Comparison of ENCODE assay signal across 12 mouse cellular contexts in the genomic region with DNA sequence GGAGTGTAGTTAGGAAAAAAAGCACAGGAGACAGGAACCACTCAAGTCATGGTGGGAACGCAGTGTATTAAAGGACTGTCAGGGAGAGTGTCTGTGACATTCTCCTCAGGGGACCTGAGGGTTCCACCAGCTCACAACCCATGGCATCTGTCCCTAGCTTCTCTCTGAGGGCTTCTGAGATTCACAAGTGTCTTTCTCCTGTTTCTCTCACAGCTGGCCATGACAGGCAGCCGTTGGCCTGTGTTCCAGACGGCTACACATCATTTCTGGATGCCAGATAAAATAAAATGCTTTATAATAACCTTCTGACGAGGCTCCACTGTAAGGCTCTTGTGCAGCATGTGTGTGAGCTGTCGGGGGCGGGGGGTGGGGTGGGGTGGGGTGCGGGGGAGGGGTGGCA. TPM values are rescaled to one million over a fixed set of nuclear protein-coding genes. Genes with fewer than 3 reads are reported as not detected.
DNase-seq lines count a peak whose midpoint lies in the region; ATAC-seq and TF ChIP-seq lines count a peak whose summit lies in the region.
"Had no signal": no experiment of that assay in that cellular context is flagged by ENCODE, and none has a peak within 500 bp of the region (broad histone marks: within the 10 kb centered on the region; RNA-seq: fewer than 3 reads in every experiment).

No protein-coding gene starts in this region.

- intact Hi-C loops in left cerebral cortex, postnatal 36 days (cut with DNase I) = no loop called here

- peaks cover 7% of the 10 kb centered on the region; the same call in 1 of the 2 replicates for H3K4me1 ChIP-seq in forebrain, postnatal 0 days (ENCODE audit: insufficient read depth)
- H3K4me1 ChIP-seq in forebrain, embryonic 11.5 days (replicated peaks; ENCODE audit: control insufficient read depth, insufficient read depth, low read length) = peaks cover 6% of the 10 kb centered on the region; the same call in 1 of the 2 replicates
- peaks cover 5% of the 10 kb centered on the region; the same call in 1 of the 2 replicates for H3K4me1 ChIP-seq in kidney, postnatal 0 days (replicated peaks; ENCODE audit: insufficient read depth, low read length)
- peaks cover 41% of the 10 kb centered on the region for H3K4me1 ChIP-seq in embryonic facial prominence, embryonic 14.5 days (ENCODE audit: control insufficient read depth, insufficient read depth, low read length)
- H3K4me1 ChIP-seq in limb, embryonic 13.5 days = peaks cover 47% of the 10 kb centered on the region
- H3K4me1 ChIP-seq: megakaryocyte, embryonic 14.5 days had no signal

- WGBS in forebrain, postnatal 0 days = 62% methylated on average over 7 of the region's 7 CpGs
- 82% methylated on average over 7 of the region's 7 CpGs for WGBS in forebrain, embryonic 11.5 days
- WGBS in kidney, postnatal 0 days = 47% methylated on average over 7 of the region's 7 CpGs
- 53% methylated on average over 7 of the region's 7 CpGs for WGBS in embryonic facial prominence, embryonic 14.5 days
- 49% methylated on average over 7 of the region's 7 CpGs for WGBS in limb, embryonic 13.5 days

- H3K27ac ChIP-seq in forebrain, postnatal 0 days (ENCODE audit: low read depth, low read length) = no peak overlapping the region
- no peak overlapping the region for H3K27ac ChIP-seq in forebrain, embryonic 11.5 days (ENCODE audit: low read depth, low read length)
- H3K27ac ChIP-seq in kidney, postnatal 0 days = no peak overlapping the region
- peak overlapping the region; percentile 72 for H3K27ac ChIP-seq in embryonic facial prominence, embryonic 14.5 days (replicated peaks; ENCODE audit: low read depth, low read length)
- H3K27ac ChIP-seq in limb, embryonic 13.5 days = 0 out of 2 replicates have a peak overlapping the region, but pooled peaks have one; percentile 33
- H3K27ac ChIP-seq: forebrain, embryonic 12.5 days; hindbrain, embryonic 13.5 days had no signal

- no peak overlapping the region for H3K4me2 ChIP-seq in forebrain, postnatal 0 days (ENCODE audit: low read depth)
- no peak overlapping the region for H3K4me2 ChIP-seq in forebrain, embryonic 11.5 days (ENCODE audit: low read depth, low read length, severe bottlenecking)
- H3K4me2 ChIP-seq in kidney, postnatal 0 days (ENCODE audit: low read length) = no peak overlapping the region
- peak overlapping the region; percentile 26 for H3K4me2 ChIP-seq in embryonic facial prominence, embryonic 14.5 days (ENCODE audit: low read depth, low read length)
- H3K4me2 ChIP-seq in limb, embryonic 13.5 days (replicated peaks) = no peak overlapping the region
- H3K4me2 ChIP-seq: forebrain, embryonic 12.5 days; hindbrain, embryonic 13.5 days had no signal

- no peak for DNase-seq in forebrain, postnatal 0 days
- no peak for DNase-seq in forebrain, embryonic 11.5 days (ENCODE audit: low spot score)
- peak; percentile 45 for DNase-seq in kidney, postnatal 0 days (ENCODE audit: low spot score)
- no peak for DNase-seq in kidney, postnatal 25 days
- DNase-seq in embryonic facial prominence, embryonic 14.5 days (ENCODE audit: low spot score) = peak; percentile 64
- DNase-seq in adrenal gland, adult 18-20 months (ENCODE audit: low spot score in 2 of 2) = no peak
- DNase-seq in left cerebral cortex, postnatal 36 days (ENCODE audit: low spot score in 2 of 2) = no peak
- DNase-seq: cerebellum, adult 2 months had no signal

- no peak for TF ChIP-seq CTCF in forebrain, postnatal 0 days (IDR thresholded peaks at IDR 0.05; ENCODE audit: low read depth)
- no peak for TF ChIP-seq CTCF in kidney, postnatal 0 days (IDR thresholded peaks at IDR 0.05; ENCODE audit: low read depth)

- ATAC-seq in forebrain, postnatal 0 days = 0 out of 2 replicates have a peak, but pooled peaks have one; percentile 23
- ATAC-seq in forebrain, embryonic 11.5 days (replicated peaks; ENCODE audit: low FRiP score) = no peak
- no peak for ATAC-seq in kidney, postnatal 0 days (replicated peaks; ENCODE audit: low FRiP score, low read depth)
- peak; percentile 17; the same call in 1 of the 2 replicates for ATAC-seq in embryonic facial prominence, embryonic 14.5 days (ENCODE audit: low read depth)
- ATAC-seq in limb, embryonic 13.5 days (ENCODE audit: low FRiP score, low read depth) = peak; percentile 22; the same call in 1 of the 2 replicates

- H3K9me3 ChIP-seq in forebrain, postnatal 0 days (ENCODE audit: low read length) = 0 out of 2 replicates have a peak, but pooled peaks cover 4% of the 10 kb centered on the region
- H3K9me3 ChIP-seq in forebrain, embryonic 11.5 days (ENCODE audit: control insufficient read depth, low read length) = no peaks in the 10 kb centered on the region
- H3K9me3 ChIP-seq in kidney, postnatal 0 days (replicated peaks; ENCODE audit: low read length) = no peaks in the 10 kb centered on the region
- 0 out of 2 replicates have a peak, but pooled peaks cover 10% of the 10 kb centered on the region for H3K9me3 ChIP-seq in embryonic facial prominence, embryonic 14.5 days (ENCODE audit: control insufficient read depth, low read length)
- no peaks in the 10 kb centered on the region for H3K9me3 ChIP-seq in limb, embryonic 13.5 days
- H3K9me3 ChIP-seq: forebrain, embryonic 12.5 days; hindbrain, embryonic 13.5 days; megakaryocyte, embryonic 14.5 days had no signal

- no peak overlapping the region for H3K9ac ChIP-seq in forebrain, postnatal 0 days
- no peak overlapping the region for H3K9ac ChIP-seq in forebrain, embryonic 11.5 days (ENCODE audit: low read length)
- H3K9ac ChIP-seq in kidney, postnatal 0 days (ENCODE audit: low read depth, low read length) = no peak overlapping the region
- no peak overlapping the region for H3K9ac ChIP-seq in embryonic facial prominence, embryonic 14.5 days (ENCODE audit: low read depth, low read length)
- no peak overlapping the region for H3K9ac ChIP-seq in limb, embryonic 13.5 days
- H3K9ac ChIP-seq: forebrain, embryonic 12.5 days; hindbrain, embryonic 13.5 days had no signal

- H3K27me3 ChIP-seq in forebrain, postnatal 0 days (ENCODE audit: insufficient read depth, low read length) = no peaks in the 10 kb centered on the region
- no peaks in the 10 kb centered on the region for H3K27me3 ChIP-seq in forebrain, embryonic 11.5 days (ENCODE audit: control insufficient read depth, insufficient read depth, low read length)
- no peaks in the 10 kb centered on the region for H3K27me3 ChIP-seq in kidney, postnatal 0 days (ENCODE audit: insufficient read depth, low read length)
- no peaks in the 10 kb centered on the region for H3K27me3 ChIP-seq in embryonic facial prominence, embryonic 14.5 days (replicated peaks; ENCODE audit: control insufficient read depth, insufficient read depth, low read length)
- no peaks in the 10 kb centered on the region for H3K27me3 ChIP-seq in limb, embryonic 13.5 days
- H3K27me3 ChIP-seq: forebrain, embryonic 12.5 days; hindbrain, embryonic 13.5 days had no signal

- H3K4me3 ChIP-seq in forebrain, postnatal 0 days (ENCODE audit: low read depth, low read length) = no peak overlapping the region
- H3K4me3 ChIP-seq in forebrain, embryonic 11.5 days (ENCODE audit: low read depth, low read length) = no peak overlapping the region
- no peak overlapping the region for H3K4me3 ChIP-seq in kidney, postnatal 0 days (replicated peaks; ENCODE audit: low read depth, low read length)
- H3K4me3 ChIP-seq in embryonic facial prominence, embryonic 14.5 days (ENCODE audit: low read depth, low read length) = no peak overlapping the region
- no peak overlapping the region for H3K4me3 ChIP-seq in limb, embryonic 13.5 days
- H3K4me3 ChIP-seq: forebrain, embryonic 12.5 days; hindbrain, embryonic 13.5 days; megakaryocyte, embryonic 14.5 days had no signal

- no peaks in the 10 kb centered on the region for H3K36me3 ChIP-seq in forebrain, postnatal 0 days (ENCODE audit: insufficient read depth)
- H3K36me3 ChIP-seq in forebrain, embryonic 11.5 days (ENCODE audit: control insufficient read depth, insufficient read depth, low read length) = no peaks in the 10 kb centered on the region
- H3K36me3 ChIP-seq in kidney, postnatal 0 days (ENCODE audit: insufficient read depth, low read length) = no peaks in the 10 kb centered on the region
- peaks cover 7% of the 10 kb centered on the region; the same call in 1 of the 2 replicates for H3K36me3 ChIP-seq in embryonic facial prominence, embryonic 14.5 days (ENCODE audit: control insufficient read depth, insufficient read depth, low read length)
- H3K36me3 ChIP-seq in limb, embryonic 13.5 days = peaks cover 4% of the 10 kb centered on the region; the same call in 1 of the 2 replicates
- H3K36me3 ChIP-seq: forebrain, embryonic 12.5 days; hindbrain, embryonic 13.5 days had no signal

RNA-seq across cellular contexts. Expression of a gene that starts 32.0 kb away (rescaled TPM):
- total RNA-seq in forebrain, postnatal 0 days (2014; rRNA removed) = 6.8 and 12.6 TPM in 2 replicates
- polyA plus RNA-seq in forebrain, postnatal 0 days (2015; fragmentation: Nextera tagmentation; extraction: Ambion mirVana) = 3.3 and 4.1 TPM in 2 replicates
- polyA plus RNA-seq in forebrain, embryonic 11.5 days (2014; fragmentation: Nextera tagmentation; extraction: Ambion mirVana) = 0.72 and 1.1 TPM in 2 replicates
- 1.5 and 3.1 TPM in 2 replicates for polyA plus RNA-seq in kidney, postnatal 0 days (2015; fragmentation: Nextera tagmentation; extraction: Ambion mirVana)
- 11.2 and 12.5 TPM in 2 replicates for polyA plus RNA-seq in embryonic facial prominence, embryonic 14.5 days (2014; fragmentation: Nextera tagmentation; extraction: Ambion mirVana)
- polyA plus RNA-seq in limb, embryonic 13.5 days (2015; fragmentation: Nextera tagmentation; extraction: Ambion mirVana) = 13.1 and 15.3 TPM in 2 replicates
- total RNA-seq in adrenal gland, adult 18-20 months (2021) = 1 to 10 TPM; 2.3 to 3.1 TPM
- total RNA-seq in left cerebral cortex, postnatal 36 days (2021) = 10 to 100 TPM in 1 of 2 experiments, 1 to 10 TPM in 1; 7.0 to 16.8 TPM

Comparison
In these comparisons a context has a peak if more than half of its experiments do, and no peak if none do; other contexts are left out.
1. ATAC-seq: peak in forebrain, postnatal 0 days (single experiment), embryonic facial prominence, embryonic 14.5 days (single experiment) and limb, embryonic 13.5 days (single experiment); none in forebrain, embryonic 11.5 days (single experiment) and kidney, postnatal 0 days (single experiment).
2. DNase-seq: peak in kidney, postnatal 0 days (single experiment) and embryonic facial prominence, embryonic 14.5 days (single experiment); none in forebrain, postnatal 0 days (single experiment), forebrain, embryonic 11.5 days (single experiment), kidney, postnatal 25 days (0 of 2), adrenal gland, adult 18-20 months (0 of 2) and left cerebral cortex, postnatal 36 days (0 of 2).
3. H3K27ac ChIP-seq: peak in embryonic facial prominence, embryonic 14.5 days (single experiment) and limb, embryonic 13.5 days (single experiment); none in forebrain, postnatal 0 days (single experiment), forebrain, embryonic 11.5 days (single experiment) and kidney, postnatal 0 days (single experiment).